Mouse (Mus musculus) CD4-positive, CD25-positive, alpha-beta regulatory T cell, adult 4 months (primary cell): ENCODE measurements around the gene Gm21440. TPM values are rescaled to one million over a fixed set of nuclear protein-coding genes. Genes with fewer than 3 reads are reported as not detected.
"Not testable (repeated sequence)": the region's sequence is repeated elsewhere in the genome, so short reads cannot be mapped to it uniquely, and the experiment has no call there.

Experiments
- ATAC-seq: one replicate; pipeline ENCODE4 v1.8.0; 2017
- polyA plus RNA-seq, 2 experiments: library from polyadenylated mRNA; unstranded; fragments of 100-300 nt; shearing (Covaris generic); gene quantifications; one replicate each; pipeline ENCODE4 v1.2.1; 2017

Gene Gm21440
- polyA plus RNA-seq = not detected

- not testable (repeated sequence) for ATAC-seq
These were observed at the start of gene Gm21440, which contains the start of gene Gm21454 for GRCm38 (mm10) chrY:13252091-13252490. Gene Gm21440, plus strand, starts transcription at chrY:13252391. Gene Gm21454, plus strand, starts transcription at chrY:13252442.

- ATAC-seq = not testable (repeated sequence)
These were observed 28.4 kb upstream of the Gm21440 start, which contains the start of gene Gm21828 for GRCm38 (mm10) chrY:13223828-13224227. Gene Gm21828, minus strand, starts transcription at chrY:13223928.

Other genes with a start within 250 kb of the Gm21440 start
- gene Gm20807, start 209.5 kb upstream of the Gm21440 start, polyA plus RNA-seq = not detected
- not detected for gene Gm21891, start 118.9 kb upstream of the Gm21440 start, polyA plus RNA-seq
- not detected for gene Gm21425, start 90.4 kb upstream of the Gm21440 start, polyA plus RNA-seq
- not detected for gene Gm21828, start 28.5 kb upstream of the Gm21440 start, polyA plus RNA-seq
- not detected for gene Gm21454, start 51 bp downstream of the Gm21440 start, polyA plus RNA-seq
- gene Gm21725, start 96.7 kb downstream of the Gm21440 start, polyA plus RNA-seq = not detected
- gene Gm21866, start 213.2 kb downstream of the Gm21440 start, polyA plus RNA-seq = not detected
- gene Gm20773, start 241.6 kb downstream of the Gm21440 start, polyA plus RNA-seq = not detected